Mouse (Mus musculus) skeletal muscle tissue, adult 2 months (tissue): Measurements from ENCODE around the gene Ube2v1.
A peak's percentile ranks its signal among the peaks of the same experiment; 100 is the strongest.

ENCODE experiments used
- DNase-seq: peaks from one replicate; pipeline ENCODE4 v3.0.0-alpha.2; 2012; ENCODE audit warnings: low read depth, low spot score

The Ube2v1 gene

DNA sequence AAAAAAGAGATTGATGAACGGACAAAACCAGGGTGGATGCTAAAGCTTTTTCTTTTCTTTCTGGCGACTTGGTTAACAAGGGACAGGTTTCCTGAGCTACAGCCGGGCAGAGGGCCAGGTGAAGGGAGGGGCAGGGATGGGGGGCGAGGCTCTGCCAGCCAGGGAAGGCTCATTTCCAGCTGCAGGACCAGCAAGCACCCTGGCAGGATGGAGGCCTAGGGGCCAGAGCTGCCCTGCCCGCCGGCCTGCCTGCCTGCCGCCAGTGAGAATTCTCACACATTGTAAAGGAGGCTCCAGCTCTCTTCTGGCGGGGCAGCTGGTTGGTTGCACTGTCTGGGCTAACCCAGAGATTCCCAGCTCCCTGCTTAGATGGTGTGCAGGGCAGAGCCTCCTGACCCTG, 69.8 kb downstream of the Ube2v1 start:
- DNase-seq, result peak; percentile 39

DNA sequence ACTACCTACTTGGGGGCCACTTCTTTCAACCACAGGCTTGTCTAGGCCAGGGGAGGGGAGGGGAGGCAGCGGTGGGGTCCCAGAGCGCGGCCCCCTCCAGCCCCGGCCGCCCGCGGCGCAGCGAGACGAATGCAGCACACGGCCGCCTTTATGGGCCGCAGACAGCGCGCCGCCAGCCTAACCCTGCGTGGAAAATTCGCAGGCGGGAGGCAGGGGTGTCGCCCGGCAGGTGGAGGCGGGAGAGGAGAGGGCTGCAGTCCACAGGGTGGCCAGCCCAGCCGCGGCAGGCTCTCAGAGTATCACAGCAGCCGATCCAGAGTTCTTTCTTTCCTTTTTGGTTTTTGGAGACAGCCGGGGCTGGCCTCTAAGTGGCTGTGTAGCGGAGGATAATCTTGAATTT, 72.5 kb downstream of the Ube2v1 start:
- no peak for DNase-seq
